Mouse (Mus musculus) megakaryocyte progenitor cell, adult 5-6 weeks (primary cell): ENCODE measurements around the gene Gm10447. TPM values are rescaled to one million over a fixed set of nuclear protein-coding genes. Genes with fewer than 3 reads are reported as not detected.
"Not testable (repeated sequence)": the region's sequence is repeated elsewhere in the genome, so short reads cannot be mapped to it uniquely, and the experiment has no call there.

ENCODE experiments used
- ATAC-seq: replicated peaks from 2 replicates; pipeline ENCODE4 v1.8.0; 2016; ENCODE audit warnings: mild to moderate bottlenecking, moderate TSS enrichment, inconsistent platforms; ENCODE audit not compliant: poor library complexity
- total RNA-seq, 2 experiments: library from RNA; stranded (forward) in 1 of 2; stranded (reverse) in 1 of 2; fragments of 157-497, 149-512 nt in 1 of 2; fragments of 200-1000 nt in 1 of 2; gene quantifications; 2 replicates each; pipeline versions ENCODE4 v1.2.3 to v1.2.4; 2015 to 2017

The Gm10447 gene
- total RNA-seq, 2 experiments from 2014 or later = not detected

DNA sequence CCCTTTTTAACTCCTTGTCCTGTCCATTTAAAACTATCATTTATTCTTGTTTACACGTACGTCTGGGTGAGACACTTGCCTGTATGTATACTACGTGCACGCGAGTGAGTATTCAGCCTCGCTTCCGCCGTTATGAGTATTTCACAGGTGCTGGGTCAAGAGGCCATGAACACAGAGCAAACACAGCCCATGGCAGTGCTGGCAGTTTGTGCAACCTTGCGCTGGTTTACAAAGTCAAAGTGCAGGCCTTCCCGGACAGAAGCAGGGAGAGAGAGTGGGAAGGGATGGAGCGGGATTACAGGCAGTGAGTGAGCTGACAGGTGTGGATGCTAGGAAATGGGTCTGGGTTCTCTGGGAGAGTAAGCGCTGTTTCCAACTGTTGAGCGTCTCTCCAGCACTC, 10.7 kb downstream of the Gm10447 start:
- ATAC-seq = no peak

DNA sequence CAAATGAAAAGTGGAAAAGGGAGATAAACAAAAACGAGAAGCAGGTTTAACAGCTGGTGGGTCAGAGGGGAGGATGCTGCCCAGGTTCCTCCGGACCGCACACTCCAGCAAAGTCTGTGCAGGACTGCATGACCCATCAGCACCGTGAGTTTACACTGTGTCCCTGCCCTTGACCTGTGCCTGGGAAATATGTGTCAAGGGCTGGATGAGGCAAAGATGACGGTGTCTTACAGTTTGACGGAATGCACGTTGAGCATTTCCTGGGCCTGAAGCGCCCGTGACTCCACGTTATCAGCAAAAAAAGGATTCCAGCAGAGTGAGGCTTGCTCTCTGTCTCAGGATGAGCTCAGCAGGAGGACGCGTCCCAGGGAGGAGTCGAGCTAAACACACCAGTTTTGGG, 11.3 kb downstream of the Gm10447 start:
- no peak for ATAC-seq

DNA sequence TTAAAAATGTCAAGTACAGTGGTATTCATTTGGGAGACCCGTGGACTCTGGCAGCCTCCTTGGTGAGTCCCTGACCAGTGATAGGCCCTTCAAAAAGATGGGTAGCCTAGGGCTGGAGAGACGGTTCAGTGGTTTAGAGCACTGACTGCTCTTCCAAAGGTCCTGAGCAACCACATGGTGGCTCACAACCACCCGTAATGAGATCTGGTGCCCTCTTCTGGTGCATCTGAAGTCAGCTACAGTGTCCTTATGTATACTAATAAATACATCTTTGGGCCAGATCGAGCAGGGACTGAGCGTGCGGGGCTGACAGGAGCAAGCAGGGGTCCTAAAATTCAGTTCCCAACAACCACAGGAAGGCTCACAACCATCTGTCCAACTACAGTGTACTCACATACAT, 13.0 kb downstream of the Gm10447 start:
- 0 out of 2 replicates have a peak, but pooled peaks have one; percentile 43 for ATAC-seq

DNA sequence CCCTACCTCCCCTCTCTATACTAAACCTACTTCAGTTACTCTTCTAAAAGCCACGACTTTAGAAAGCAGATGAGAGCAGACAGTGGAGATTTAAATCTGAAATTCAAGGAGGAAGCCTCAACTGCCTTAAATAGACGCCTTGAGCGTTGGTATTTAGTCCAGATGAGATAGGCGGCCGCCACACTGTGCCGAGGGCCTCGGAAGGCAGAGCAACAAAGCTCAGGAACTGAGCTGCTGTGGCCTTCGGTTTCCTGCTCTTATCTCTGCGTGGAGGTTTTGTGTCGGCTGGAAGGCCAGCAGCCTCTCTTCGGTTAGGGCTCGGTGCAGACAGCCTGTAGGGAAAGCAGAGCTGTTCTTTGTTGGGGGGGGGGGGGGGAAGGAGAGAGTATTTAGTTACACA, 15.0 kb downstream of the Gm10447 start:
- peak; percentile 77 for ATAC-seq

DNA sequence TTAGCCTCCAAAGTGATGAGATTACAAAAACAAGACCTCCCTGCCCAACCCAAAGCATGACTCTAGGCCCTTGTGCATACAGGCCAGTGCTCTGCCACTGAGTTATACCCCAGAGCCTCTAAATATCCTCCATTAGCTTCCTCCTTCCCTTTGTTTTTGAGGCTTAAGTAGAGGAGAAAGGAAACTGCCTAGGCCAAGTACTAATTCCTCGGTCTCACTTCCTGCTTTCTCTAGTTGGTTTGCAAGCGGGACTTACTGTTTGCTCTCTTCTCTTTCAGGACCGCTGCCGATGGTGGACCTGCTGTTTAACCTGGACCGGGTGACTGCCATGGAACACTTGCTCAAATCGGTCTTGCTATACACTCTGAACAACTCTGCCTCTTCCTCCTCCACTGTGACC, 20.6 kb downstream of the Gm10447 start:
- no peak for ATAC-seq

DNA sequence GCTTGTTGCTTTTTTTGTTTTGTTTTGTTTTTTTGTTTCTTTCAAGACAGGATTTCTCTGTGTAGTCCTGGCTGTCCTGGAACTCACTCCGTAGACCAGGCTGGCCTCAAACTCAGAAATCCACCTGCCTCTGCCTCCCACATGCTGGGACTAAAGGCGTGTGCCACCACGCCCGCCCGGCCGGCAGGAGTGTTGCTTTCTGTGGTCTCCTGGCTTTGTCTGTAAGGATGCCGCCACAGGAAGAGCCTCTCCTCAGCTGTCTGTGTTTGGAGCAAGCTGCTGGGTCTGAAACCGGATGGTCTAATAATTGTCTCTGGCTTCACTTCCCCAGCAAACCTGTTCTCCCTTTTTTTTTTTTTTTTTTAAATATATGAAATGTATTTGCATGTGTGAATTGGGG, 21.4 kb downstream of the Gm10447 start:
- ATAC-seq = no peak

DNA sequence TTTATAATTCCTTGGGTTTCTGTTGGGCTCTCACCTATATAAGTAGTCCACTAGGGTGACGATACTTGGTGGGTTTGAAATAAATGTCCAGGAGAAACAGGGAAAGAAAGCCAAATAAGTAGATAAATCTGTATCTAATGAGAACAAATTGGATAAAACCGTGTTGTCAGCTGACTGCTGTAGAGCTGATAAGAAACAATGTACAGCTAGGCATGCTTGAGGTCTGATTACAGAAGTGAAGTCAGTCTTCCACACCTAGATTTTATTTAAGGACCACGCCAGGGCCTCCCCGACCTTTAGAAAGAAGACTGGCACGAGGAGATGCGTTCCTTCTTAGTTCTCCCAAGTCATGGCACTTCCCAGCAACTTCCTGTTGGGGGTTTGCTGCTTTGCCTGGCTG, 23.9 kb downstream of the Gm10447 start:
- no peak for ATAC-seq

DNA sequence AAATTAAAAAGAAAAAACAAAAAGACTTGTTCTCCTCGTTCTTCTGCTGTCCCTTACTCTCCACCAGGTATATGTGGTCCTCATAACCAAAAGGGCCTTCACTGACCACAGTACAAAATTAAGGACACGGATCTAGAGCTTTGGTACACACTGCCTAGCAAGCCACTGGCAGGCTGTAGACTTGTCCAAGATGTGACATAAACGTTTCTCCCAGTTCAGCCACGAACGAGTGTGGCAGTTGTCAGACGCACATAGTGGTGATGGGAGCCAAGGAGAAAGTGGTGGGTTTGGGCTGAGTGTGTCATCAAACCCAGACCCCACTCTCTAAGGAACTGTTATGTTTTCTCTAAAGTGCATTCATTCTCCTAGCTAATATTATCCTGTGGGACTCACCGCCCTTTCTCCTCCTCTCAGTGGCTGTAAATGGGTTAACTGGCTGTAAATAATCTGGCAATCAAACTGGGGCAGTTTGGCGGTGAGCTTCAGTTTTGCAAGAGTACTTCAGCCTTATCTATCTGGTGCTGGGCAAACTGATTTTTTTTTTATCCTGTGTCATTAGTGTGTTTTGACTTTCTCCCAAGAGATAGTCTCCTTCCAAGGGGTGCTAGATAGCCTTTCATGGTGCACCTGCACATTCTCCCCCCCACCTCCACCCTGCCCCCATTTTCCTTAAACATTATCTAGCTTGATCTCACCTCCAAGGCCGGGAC, 25.4 kb downstream of the Gm10447 start:
- peak; percentile 21 for ATAC-seq

DNA sequence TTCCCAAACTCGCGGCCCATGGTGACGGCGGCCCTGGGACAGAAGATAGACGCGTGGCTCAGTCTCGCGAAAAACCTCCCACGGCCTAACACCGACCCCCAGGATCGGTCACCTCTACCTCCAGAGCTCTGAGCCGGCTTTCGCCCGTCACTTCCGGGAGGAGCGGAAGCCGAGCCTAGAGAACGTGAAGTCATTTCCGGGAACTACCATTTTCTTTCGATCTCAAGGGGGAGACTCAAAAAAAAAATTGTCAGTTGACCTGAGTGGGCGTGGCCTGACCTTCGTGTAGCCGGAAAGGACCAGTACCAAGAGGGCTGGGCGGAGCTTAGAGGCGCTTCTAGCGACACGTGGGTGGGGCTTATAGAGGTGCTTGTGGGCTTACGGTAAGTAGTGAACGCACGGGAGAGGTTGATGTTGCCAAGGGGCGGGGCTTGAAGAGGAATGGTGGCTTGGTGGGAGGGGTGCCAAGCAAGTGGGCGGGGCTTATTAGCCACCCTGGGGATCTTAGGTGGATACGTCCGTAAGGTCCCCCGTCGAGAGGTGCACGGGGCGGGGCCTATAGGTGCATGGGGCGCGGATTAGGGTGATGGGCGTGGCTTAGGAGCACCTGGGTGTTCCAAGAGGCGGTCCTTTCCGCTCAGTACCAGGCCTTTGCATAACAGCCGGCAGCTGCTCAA, 26.1 kb downstream of the Gm10447 start, which contains the start of the genes Uqcrq and Gdf9:
Gene Uqcrq (minus strand): TSS at position 162 of the 677 bp plus-strand sequence.
Gene Gdf9 (plus strand): TSS at position 354 of the 677 bp plus-strand sequence.
- ATAC-seq = peak; percentile 87

DNA sequence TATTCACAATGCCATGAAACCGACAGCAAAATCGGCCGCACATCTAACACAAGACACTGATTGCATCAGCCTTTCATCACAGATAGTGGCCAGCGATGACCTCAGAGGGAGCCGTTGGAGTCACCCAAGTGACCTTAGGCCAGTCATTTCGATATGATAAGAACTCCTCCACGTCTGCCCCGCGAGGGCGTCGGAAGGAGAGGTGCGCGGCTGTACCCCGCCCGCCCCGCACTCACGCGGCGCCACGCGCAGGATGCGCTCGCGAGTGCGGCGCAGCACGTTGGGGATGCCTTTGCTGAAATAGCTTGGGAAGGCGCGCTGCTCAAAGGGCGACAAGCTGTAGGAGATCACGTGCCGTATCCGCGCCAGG, 26.6 kb downstream of the Gm10447 start:
- peak; percentile 13 for ATAC-seq

DNA sequence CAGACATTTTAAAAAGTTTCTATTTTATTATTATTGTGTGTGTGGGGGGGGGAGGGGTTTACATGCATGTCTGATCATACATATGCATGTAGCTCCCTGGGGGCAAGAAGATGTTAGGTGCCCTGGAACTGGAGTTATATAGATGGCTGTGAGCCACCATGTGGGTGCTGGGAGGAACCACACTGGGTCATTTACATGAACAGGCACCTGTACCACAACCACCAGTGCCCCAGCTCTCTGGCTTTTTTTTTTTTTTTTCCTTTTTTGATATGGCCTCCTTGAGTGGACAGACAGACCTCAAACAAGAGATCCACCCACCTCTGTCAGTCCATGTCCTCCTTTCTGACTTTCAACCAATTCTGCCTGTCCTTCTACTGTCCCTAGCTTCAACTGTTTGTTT, 27.7 kb downstream of the Gm10447 start:
- ATAC-seq = no peak

DNA sequence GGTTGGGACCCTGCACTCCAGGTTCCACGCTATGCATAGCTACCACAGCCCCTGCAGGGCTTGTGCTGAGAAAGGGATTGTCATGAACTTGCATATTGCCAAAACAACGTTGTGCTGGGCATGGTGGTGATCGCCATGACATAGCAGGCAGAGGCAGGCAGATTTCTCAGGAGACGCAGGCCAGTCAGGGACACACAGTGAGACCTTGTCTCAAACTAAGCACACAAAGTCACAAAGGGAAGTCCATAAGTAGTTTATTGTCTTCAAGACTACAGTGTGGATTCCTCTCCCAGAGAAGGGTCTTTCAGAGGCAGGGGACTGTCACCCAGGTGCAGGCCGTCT, 28.2 kb downstream of the Gm10447 start:
- no peak for ATAC-seq

DNA sequence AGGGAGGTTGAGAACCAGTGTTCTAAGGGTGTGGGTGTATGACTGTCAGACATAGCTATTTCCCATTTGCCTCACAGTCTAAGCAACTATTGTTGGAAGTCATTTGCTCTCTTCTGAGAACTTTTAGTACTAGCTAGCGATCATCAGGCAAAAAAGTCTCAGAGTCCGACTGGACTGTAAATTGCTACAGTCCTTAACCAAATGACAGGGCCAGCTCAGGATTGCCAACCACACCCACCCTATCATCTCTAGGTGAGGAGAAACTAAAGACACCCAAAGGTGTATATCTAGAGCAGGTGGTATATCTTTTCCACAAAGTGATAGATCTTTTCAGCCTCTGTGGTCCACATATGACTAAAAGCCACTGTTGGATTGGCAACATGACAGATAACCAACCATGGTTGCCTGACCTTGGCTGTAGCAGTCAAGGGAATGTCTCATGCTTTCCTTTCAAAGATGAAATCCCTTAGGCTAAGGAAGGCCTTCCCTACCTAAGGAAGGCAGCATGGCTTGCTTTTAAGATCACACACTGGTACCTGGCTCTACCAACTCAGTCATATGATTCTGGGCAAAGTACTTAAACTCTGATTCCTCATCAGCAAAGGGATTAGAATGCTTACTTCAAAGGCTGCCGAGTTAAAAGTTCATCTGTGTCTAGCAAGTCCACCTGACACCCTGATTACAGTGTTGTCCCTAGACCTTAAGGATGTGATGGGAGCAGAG, 28.8 kb downstream of the Gm10447 start:
- no peak for ATAC-seq

DNA sequence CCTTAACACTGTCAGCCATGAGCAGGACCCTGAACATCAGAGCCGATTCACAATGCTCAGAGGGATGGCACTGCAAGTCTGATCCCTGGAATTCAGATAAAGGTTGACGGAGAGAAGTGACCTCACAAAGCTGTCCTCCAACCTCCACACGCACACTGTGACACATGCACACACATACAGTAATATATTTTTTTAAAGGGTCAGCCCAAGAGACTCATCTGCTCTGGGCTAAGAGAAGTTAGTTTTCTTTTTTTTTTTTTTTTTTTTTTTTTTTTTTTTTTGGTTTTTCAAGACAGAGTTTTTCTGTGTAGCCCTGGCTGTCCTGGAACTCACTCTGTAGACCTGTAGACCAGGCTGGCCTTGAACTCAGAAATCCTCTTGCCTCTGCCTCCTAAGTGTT, 30.0 kb downstream of the Gm10447 start:
- ATAC-seq = not testable (repeated sequence)

DNA sequence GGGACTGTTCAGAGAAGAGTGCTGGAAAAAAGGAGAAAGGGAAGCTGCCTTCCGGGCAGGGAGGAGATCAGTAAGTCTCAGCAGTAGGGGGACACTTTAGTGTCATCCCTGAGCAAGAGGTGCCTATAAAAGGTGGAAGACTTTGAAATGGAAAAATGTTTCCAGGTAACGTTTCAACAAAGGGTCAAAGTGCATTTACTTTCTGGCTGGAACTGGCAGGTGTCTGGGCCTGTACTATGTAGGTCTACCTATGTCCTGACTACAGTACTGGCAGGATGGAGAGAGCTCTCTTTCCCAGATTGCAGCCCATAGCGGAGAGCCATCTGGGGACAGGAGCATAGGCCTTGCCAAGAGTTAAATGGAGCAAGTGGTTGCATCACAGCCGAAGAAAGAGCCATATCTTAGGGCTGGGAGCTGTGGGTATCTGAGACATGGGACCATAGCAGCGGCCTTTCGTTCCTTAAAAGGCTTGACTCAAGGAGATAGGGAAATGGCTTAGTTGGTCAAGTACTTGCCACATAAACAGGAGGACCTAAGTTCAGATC, 31.1 kb downstream of the Gm10447 start:
- no peak for ATAC-seq

DNA sequence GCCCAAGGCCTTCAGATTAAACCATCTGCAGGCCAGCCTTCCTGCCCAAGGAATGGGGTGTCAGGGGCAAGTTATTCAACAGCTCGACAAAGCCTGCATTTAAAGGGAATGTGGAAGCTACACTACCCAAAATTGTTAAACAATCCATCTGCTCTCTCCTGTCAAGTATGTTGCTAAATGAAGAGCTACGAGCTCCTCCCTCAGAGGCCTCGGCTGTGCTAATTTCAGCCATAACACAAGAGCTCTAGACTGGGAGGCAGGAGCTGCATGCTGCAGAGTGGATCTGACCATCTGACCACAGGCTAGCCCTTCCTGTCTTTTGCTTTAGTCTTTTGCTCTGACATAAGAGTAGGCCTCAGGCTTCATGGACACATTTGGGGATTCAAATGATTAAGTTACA, 31.7 kb downstream of the Gm10447 start:
- no peak for ATAC-seq

DNA sequence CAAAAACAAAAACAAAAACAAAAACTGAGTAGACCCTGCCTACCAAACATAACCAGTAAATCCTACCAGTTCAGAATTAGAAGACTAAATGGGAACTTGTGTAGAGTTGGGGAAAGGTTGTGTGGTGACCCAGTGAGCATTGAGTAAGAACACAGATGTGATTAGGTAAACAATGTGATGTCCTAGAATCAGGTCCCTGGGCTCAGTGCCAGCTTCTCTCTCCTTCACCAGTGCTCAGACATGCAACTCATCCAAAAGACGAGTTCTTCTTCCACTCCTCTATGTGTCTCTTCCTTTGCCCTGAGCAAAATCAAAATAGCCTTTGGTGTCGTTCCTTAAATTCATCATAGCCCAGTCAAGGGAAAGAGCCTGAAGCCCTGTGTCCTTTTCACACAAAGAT, 32.1 kb downstream of the Gm10447 start:
- no peak for ATAC-seq

DNA sequence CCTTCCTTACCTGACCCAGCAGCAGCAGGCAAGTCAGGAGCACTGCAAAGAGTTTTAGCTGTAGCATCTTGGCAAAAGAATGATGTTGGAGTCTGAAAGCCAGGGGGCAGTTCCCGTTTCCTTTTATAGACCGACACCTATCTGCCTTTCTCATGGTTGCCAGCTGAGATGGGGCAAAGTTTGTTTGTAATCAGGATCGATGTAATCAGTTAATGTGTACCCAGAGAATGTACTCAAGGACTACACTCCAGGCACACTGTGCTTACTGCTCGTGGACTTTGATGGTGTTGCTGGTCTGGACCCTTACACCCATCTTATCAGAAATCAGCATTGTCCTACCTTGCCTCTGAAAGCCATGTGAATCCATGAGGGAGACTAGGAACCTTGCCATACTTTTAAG, 33.9 kb downstream of the Gm10447 start, which contains the start of gene Leap2:
Gene Leap2 (minus strand): TSS at position 135 of the 400 bp plus-strand sequence.
- ATAC-seq = no peak

DNA sequence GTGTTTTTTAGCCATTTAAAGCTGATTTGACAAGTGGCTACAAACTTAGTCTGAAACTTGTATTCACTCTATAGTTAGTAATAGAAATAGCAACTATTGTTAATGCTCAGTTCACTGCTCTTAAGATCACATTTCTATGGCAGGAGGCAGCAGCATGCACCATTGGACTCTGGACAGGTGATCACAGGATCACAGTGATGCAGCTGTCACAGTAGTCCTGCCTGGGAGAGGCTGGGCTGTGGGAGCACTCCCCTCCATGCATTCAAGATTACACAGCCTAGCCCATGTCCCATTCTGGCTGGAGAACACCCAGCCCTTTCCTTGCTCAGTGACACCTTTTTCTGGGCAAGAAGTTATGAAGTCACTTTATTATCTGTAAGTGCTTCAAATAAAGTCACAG, 38.9 kb downstream of the Gm10447 start:
- ATAC-seq = no peak

DNA sequence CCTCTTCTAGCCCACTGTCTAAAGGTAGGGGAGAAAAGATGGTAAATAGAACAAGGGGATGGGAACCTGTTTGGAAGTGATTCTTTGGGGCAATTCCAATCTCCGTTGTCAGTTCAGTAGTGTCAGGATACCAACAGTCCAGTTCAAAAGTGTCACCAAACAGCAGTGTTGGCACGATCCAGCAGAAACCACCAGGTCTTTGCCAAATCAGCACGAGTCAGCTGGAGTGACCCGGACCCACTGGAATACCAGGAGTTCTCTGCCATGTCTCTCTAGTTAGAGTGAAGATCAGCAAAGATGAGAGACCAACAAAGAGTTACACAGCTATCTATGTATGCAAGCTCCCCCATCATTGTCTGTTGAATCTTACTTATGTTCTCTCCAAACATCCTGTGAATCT, 43.0 kb downstream of the Gm10447 start:
- no peak for ATAC-seq

DNA sequence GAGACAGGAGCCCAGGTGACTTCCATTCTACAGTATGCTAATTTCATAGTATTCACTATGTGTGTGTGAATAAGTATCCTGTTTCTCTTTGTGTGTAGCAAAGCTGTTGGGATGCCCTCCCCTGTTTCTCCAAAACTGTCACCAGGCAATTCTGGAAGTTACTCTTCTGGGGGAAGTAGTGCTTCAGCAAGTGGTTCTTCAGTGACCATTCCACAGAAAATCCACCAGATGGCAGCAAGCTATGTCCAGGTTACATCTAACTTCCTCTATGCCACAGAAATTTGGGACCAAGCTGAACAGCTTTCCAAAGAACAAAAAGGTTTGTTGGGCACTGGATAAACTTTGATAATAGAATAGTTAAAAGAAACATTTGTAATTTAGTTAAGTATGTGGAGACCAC, 45.2 kb downstream of the Gm10447 start:
- ATAC-seq = peak; percentile 54; the same call in 1 of the 2 replicates
